Mouse (Mus musculus): ENCODE results near the gene Synj1.

The Synj1 gene

GRCm38 (mm10) chr16:90892081-90892480 lies 119.0 kb downstream of the Synj1 start:
- no peak for DNase-seq (ENCODE audit: low read depth, low spot score)

- DNase-seq (ENCODE audit: low read depth, low spot score), result no peak
These were observed 119.5 kb downstream of the Synj1 start for GRCm38 (mm10) chr16:90891601-90892000.

GRCm38 (mm10) chr16:90890683-90891082 lies 120.4 kb downstream of the Synj1 start:
- no peak for DNase-seq (ENCODE audit: low read depth, low spot score)
